Mouse (Mus musculus) ovary, postnatal 14 days (tissue): ENCODE results near the gene Olfr495.

Source experiments
- DNase-seq: peaks from one replicate; pipeline ENCODE4 v3.0.0; 2022; ENCODE audit warnings: low spot score

The Olfr495 gene

DNA sequence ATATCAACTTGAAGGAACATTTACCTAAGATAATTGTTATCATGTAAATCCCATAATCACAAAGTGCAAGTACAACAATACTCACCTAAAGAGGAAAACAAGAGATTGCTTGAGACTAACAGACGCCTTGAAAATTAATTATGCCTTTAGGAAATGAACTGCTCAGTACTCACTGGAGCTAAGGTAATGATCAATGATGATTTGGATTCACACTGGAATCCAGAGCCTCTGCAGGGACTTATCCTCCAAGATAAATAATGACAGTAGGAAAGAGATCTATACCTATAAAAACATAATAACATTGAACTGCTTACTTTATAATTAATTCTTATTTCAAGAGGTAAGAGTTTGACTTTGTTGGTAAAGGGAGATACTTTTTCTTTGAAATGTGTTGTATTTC lies at the start of gene Olfr495:
Gene Olfr495 (plus strand): TSS at position 301 of the 400 bp plus-strand sequence.
- no peak for DNase-seq

- no peak for DNase-seq
Observed at GRCm38 (mm10) chr7:108346879-108347278, 46.1 kb upstream of the Olfr495 start, which contains the start of gene Olfr493. TSS of gene Olfr493 (minus strand) at chr7:108346979.

GRCm38 (mm10) chr7:108365035-108365434 lies 27.9 kb upstream of the Olfr495 start, which contains the start of gene Olfr494:
TSS of gene Olfr494 (plus strand) at chr7:108365335.
- DNase-seq = no peak

DNA sequence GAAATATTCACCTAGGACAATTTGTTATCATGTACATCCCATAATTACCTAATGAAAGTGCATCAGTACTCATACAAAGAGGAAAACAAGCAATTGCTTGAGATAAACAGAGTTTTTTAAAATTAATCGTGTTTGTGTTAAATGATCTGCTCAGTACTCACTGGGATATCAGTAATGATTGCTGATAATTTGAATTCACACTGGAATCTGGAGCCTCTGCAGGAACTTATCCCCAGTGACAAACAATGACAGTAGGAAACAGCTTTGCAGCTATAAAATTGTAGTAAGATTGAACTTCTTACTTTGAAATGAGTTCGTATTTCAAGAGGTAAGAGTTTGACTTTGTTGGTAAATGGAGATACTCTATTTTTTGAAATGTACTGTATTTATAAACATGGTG lies 27.2 kb downstream of the Olfr495 start, which contains the start of gene Olfr497:
Gene Olfr497 (plus strand): TSS at position 301 of the 400 bp plus-strand sequence.
- no peak for DNase-seq
